Mouse (Mus musculus) c-Kit-negative CD71-positive TER-119-positive erythroid progenitor cells, embryonic 14.5 days (primary cell): ENCODE results near the gene Hba-a1.

Experiments used
- DNase-seq: peaks from one replicate; pipeline ENCODE4 v3.0.0-alpha.2; 2013; ENCODE audit warnings: low read depth, low spot score

Hba-a1 gene

DNA sequence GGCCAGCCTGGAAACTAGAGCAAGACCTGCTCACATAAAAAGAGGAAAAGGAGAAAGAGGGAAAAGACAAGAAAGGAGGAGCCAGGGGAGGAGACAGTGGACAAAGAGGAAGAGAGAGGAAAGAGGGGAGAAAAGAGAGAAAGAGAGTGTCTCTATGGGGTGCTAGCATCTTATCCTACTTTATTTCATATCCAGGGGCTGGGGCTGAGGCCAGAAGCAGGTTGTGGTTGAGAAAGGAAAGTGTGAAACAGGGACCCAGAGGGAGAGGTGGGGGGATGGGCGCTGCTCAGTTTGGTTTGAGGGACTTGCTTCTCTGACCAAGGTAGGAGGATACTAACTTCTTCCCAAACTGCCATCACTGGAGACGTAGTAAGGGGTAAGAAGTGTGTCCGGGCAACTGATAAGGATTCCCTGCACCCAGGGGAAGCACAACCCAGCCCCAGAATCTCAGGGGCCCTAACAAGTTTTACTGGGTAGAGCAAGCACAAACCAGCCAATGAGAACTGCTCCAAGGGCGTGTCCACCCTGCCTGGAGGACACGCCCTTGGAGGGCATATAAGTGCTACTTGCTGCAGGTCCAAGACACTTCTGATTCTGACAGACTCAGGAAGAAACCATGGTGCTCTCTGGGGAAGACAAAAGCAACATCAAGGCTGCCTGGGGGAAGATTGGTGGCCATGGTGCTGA lies at the start of gene Hba-a1:
Gene Hba-a1 (plus strand): TSS at position 421 of the 687 bp plus-strand sequence.
- peak; percentile 66 for DNase-seq

DNA sequence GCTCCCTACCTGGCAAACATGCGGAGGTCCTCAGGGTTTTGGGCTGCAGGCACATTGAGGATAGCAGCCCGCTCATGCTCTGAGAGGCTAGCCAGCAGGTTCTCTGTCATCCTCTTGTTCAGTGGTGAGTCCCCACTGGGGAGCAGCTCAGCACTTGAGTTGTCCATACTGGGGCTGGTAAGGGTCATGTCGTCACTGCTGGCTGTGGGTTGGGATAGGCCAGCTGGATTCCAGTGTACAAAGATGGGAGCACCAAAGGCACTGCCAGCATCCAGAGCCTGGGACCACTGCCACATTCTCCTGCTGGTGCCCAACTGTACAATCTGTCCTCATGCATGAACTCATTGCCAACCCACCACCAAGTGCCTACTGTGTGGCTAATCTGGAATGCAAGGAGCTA lies 49.4 kb upstream of the Hba-a1 start:
- no peak for DNase-seq

DNA sequence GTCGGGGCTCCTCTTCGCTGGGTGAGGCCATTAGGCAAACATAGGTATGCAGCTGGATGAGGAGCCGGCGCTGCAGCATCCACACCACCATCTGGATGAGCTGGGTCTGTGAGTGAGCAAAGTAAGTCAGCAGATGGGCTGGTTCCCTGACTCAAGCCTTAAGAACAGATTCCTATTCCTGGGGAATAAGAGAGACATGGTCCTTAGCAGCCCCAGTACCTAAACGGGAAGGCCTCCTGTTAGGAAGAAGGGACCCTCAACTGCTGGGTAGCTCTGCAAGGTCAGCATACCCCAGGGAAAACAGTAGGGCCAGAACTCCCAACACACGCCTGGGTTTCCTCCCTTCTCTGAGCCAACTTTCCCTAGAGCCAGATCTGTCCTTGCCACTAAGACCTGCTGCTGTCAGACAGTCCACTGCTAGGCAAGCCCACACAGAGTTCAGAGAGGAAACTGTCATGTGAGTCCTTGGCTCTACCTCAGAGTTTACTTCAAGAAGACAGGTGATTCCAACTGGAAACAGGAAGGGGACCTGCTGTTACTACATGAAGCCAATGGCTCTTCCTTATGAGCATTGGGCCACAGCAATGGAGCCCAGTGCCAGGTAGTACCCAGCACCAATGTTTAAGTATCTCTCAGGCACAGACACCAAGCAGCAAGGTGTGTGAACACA lies 48.4 kb upstream of the Hba-a1 start:
- no peak for DNase-seq

DNA sequence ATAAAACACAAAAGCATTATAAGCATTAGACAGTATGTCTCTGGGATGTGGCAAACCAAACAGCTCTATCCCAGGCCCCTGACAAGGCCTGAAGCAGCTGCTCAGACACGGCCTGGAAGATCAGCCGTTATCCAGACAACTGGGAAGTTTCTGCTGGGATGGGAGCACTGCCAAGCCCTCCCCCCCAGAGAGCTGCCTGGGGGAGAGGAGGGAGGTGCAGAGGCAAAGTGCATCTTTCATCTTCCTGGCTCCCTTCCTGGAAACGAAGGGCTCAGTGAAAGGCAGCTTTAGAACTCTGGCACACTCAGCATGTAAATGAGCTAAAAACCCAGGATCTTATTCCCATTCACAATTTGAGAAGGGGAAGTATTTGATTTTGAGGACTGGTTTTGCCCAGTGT lies 47.7 kb upstream of the Hba-a1 start:
- DNase-seq = no peak

DNA sequence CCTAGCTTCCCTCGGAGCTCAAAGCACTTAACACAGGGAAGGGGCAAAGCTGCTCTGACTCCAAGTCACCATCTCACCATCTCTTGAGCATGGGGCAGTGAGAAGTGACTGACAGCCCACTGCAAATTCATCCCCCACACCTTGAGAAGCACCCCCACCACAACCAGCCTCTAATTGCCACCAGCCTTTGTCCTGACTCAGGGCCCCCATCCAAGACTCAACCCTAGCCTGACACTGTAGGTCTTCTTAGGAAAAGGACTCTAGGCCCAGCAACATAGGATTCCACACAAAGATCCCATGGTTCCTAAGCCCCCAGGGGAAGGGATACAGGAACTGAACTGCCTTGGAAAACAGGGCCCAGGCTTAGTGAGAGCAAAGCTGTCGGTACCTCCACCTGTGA lies 47.2 kb upstream of the Hba-a1 start:
- no peak for DNase-seq

DNA sequence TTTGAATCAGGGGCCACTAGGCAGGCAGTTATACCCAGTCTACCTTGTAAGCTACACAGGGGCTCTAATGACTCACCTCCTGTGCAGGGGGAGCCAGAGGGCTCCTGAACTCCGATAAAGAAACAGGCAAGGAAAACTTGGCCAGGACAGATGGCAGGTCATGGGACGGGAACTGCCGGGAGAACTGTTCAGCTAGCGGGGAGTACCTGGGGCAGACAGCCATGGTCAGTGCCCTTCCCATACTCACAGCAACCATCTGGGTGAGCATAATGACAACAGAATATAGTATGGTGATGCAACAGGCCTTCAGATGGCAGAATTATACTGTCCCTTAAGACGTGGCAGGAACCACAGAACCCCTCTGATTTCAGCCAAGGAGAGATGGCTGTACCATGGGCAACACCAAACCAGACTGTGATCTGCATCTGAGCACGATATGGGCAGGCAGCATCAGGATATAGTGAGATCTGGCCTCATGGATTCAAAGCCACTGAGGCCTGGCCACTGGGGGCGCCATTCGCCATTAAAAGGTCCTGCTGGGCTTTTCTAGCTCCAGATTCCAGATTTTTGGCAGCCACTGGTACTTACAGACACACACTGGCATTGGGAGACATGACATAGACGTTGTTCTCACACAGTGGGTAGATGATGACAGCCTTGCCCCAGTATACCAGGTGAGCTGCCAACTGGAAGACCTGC lies 46.5 kb upstream of the Hba-a1 start:
- no peak for DNase-seq

DNA sequence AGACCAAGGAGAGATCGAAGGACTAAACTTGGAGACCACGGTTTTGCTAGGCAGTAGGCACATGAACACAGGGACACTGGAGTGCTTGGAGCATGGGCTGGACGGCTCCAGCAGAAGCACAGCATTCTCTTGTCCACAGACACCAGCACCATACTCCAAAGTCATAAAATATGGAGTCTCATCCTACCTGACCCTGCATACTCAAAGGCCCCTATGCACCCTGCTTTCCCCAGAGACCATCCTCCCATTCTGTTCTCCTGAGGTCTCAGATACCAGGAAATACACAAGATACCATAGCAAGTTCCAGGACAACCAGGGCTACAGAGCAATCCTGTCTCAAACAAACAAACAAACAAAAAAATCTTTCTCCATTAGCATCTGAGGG lies 45.9 kb upstream of the Hba-a1 start:
- DNase-seq = no peak

DNA sequence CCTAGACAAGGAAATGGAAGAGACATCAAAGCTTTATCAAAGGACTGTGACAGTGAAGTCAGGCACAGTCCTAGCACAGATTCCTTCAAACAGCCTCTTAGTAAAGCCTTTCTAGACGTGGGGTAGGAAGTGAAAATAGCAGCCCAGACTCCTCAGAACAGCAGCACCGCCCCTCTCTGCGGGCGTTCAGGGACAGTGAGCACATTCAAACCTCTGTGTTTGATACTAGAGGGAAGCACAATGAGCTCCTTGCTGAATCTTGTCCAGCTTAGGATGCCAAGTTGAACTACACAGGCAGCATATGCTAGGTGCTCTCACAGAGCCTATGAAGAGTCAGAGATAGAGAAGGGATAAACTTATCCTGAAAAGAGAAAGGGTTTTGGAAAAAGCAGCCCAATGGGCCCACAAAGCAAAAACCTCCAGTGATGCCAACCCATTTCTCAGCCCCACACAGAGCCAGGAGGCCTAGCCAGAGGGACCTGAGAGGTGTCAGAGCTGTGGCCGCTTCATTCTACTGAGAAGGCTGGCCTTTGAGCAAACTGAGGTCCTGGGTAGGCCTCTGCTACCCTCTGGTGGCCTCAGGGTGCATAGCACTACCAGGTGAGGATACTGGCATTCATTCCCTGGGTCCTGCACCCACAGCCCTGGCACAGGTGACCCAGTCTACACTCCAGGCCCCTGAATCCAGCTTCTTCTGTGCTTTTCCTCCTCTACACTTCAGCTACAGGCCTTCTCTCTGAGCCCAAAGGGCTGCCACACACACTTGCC lies 45.0 kb upstream of the Hba-a1 start:
- DNase-seq = peak; percentile 80

DNA sequence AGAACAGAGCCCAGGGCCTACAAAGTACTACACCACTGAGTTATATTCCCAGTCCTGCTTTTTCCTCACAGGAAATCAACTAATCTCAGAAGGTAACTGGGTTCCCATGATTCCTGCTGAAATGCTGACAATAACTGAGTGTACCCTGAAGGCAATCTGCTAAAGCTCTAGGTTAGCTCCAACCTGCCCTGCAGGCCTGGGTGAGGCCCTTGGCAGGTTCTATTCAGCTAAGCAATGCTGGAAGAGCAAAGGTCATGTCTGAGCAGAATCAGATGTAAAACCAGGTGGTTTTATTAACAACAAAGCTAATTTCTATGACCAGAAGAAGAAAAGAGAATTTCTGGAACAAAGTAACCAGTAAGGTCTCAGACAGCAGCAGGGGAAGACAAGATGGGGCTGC lies 41.9 kb upstream of the Hba-a1 start:
- DNase-seq = no peak

DNA sequence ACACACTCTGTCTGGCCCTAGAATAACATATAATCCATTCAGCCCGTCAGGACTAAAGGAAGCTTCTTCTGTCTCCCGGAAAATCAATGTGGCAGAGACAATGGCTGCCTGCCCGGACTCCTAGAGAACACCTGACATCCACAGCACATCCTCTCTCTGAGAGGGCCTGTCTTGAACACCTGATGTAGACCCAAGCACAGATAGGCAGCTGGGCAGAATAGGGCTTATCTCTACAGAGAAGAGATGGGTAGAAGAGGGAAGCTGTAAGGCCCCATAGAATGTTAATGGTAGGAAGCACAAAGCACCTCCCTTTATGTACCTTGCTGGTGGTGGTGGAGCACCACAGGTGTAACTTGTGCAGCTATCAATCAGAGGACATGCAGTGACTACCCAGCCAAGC lies 41.1 kb upstream of the Hba-a1 start:
- no peak for DNase-seq

DNA sequence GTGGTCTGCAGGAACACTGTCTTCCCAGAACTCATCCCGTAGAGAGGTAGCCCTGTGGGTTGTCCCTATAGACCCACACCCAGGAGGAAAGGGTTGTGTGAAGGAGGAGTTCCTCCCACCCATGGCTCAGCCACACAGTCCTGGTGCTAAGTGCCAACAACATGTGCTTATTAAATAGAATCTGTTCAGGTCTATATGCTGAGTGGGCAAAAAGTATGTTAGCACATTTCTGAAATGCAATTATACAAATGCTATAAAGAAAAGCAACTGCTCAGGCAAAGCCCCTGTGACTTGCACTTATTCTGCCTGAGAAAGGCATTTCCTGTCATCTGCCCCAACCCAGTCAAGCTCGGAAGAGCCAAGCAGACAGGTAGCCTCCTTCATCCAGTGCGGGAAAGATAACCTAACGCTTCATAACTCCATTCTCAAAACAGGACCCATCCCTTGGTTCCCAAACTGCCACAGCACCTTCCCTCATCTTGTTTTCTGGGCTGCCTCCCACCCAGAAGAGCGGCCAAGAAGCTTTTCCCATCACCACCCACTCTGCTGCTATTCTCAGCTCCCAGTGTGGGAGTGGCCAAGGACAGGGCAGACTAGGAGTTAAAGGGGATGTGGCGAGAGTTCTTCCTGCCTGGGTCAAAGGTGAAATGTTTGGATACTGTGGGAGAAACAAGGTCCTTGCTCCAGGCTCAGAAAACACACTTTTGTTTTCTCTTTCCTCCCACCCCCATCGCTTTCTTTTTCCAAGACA lies 39.9 kb upstream of the Hba-a1 start:
- DNase-seq = no peak

DNA sequence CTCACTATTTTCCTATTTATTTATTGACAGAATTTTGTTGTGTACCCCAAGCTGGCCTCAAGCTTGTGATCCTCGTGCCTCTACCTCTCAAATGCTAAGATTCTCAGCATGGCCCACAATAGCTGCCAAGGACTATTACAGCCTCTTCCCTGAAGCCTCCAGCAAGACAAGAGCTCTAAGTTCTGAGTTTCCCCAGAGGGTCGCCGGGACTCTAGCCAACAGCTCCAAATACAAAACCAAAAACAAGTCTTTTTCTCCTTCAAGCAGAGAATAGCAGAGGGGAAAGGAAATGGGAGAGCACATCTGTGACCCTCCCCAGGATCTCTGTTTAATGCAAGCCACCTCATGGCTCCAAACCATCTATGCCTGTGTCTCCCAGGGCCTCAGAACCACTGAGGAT lies 39.2 kb upstream of the Hba-a1 start:
- DNase-seq = no peak

DNA sequence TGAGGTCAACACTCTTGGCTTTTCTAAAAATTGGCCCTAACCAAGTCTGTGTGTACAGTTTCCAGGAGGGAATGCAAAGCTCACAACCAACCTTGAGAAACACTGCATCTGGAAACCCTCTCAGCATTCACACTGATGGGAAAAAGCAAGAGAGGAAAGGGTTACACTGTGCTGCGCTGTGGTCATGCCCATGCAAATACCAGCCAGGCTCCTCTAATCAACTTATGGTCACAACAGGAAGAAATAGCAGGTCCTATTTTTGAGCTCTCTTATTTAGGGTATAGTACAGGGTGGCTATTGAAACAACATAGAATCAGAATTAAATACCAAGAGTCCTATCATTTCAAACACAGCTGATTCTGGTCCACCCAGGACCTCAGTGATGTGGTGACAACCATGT lies 38.7 kb upstream of the Hba-a1 start:
- DNase-seq = no peak

DNA sequence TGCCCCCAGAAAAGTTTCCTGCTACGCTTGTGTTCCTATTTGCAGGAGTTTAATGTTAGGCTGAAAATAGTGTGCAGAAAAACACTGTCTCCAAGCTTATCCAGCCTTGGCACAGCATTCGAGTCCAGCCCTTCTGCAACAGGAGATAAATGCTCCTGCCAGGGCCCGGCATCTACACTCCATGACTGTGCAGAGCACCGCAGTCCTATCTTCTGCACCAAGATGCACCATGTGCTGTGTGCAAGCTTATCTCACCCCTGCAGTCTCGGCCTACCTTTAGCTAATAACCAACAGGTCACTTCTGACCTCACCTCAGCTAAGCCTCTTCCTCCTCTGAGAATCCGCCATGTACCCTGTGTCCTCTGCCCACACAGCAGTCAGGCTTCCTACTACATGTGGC lies 37.7 kb upstream of the Hba-a1 start:
- peak; percentile 89 for DNase-seq

DNA sequence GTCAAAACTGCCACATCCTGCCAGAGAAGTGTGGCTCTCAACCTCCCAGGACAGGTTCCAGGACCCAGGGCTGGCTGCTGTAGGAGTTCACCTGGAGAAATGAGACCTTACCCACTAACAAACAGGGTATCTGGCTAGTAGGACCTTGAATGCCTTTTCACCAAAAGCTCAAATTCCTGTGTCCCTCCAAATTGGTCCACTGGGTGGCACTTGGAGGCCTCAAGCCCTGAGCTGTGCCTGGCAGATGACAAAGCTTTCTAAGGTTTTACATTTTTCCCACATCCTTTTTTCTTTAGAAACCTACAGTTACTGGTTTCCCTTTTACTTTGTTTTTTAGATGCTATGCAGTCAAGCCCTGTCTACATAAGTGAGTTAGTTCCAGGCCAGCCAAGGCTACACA lies 36.2 kb upstream of the Hba-a1 start:
- DNase-seq = no peak

DNA sequence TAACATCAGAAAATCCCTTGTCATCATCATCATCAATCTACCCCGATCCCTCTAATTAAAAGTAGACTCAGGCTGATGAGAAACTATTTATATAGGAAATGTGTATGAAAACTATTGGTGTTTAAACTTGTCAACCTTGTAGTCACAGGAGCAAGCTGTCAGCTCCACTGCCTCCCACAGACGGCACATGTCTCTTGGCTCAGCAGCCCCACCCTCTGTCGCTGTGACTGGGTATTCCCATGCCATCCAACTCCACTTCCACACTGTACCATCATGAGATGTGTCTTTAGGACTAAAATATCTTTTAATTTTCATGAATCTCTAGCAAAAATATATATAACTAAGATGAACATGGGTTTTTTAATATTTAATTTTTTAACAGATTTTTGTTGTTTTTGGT lies 35.0 kb upstream of the Hba-a1 start:
- DNase-seq = no peak

DNA sequence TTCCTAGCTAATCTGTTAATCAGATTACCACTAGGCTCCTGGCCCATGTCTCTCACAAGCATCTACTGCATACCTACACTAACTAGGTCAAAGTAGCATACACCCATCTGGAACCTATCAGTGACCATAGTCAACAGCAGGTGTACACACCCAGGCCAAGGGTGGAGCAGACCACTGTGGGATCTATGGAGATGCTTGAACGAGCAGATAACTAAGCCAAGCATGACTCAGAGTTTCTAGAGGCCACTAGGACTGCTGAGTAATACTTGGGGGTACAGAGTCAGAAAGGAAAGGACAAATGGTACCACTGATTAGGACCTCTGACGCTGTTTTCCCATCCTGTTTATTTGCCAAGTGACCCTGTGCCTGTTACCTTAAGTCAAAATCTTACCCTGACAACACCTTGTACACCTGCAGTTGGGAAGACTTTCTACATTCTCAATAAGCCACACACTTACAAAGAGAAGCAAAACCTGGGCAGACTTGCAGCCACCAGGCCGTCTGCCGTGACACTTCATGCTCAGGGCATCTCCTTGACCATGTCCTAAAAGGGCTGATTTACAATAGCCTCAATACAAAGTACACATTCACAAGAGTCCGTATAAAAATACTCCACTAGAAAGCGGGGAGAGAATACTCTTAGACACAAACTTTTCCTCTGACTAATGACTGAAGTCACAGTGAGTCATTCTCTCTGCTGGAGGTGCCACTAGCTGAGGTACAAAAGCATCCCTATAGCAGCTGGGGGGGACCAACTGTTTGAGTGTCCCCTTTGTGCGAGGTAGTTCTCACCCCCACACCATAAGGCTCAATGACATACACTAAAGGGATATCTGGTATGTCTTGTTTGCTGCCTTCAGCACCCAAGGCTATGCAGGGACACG lies 32.2 kb upstream of the Hba-a1 start:
- DNase-seq = peak; percentile 96

DNA sequence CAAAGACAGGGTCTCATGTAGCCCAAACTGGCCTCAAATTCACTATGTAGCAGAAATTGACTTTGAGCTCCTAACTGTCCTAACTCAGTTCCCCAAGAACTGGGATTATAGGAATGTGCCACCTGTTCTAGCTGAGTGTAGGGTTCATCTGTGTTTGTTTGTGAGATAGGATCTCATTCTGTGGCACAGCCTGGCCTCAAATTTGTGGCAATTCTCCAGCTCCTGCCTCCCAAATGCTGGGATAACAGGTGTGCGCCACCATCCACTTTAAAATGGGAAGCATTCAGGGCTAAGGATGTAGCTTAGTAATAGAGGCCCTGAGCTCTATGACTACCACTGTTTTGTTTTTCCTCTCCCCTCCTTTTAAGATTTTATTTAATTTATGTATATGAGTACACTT lies 30.2 kb upstream of the Hba-a1 start:
- no peak for DNase-seq

DNA sequence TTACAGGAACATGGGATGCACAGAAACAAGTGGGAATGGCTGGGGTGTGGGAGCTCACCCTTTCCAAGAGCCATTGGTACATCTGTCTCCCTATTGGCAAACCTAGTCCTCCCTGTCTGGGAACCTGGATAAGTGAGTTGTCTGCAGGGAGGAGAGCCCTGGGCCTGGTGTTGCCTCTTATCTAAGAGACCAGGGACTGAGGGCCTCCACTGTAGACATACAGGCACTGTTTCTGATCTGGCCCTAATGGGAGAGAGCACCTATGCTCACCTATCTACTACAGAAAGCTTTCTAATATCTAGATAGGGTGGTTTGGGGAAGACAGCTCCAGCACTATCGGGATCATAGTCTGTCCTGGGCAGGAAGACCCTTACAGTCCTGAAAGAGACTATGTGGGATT lies 27.2 kb upstream of the Hba-a1 start:
- peak; percentile 85 for DNase-seq

DNA sequence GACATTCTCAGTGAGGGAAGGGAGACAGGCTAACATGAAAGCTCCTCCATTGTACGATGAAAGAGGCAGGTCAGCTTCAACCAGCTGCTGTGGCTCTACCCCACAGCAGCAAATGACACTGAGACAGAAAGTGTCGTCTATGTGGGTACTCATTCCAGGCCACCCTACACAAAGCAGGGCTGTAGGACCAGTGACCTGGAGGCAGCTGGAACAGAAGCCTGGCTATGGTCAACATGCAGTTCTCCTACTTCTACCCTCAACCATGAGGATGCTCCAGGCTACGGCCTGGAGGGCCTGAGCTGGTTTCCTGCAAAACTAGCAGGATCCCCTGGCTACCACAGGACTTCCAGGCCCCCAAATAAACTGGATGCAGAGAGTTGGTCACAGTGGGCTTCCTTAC lies 26.7 kb upstream of the Hba-a1 start:
- no peak for DNase-seq
